Mouse (Mus musculus): ENCODE data around the gene Fam102b. TPM values are rescaled to one million over a fixed set of nuclear protein-coding genes. Genes with fewer than 3 reads are reported as not detected.

Fam102b gene
- polyA plus RNA-seq, 2 experiments from 2014 or later = 3.2 to 4.4 TPM

GRCm38 (mm10) chr3:108959680-108960295 is 67.6 kb downstream of the Fam102b start:
- no peak for ATAC-seq

- no peak for ATAC-seq
Measured at GRCm38 (mm10) chr3:108957976-108958375, 69.4 kb downstream of the Fam102b start.

- ATAC-seq = no peak
Measured at GRCm38 (mm10) chr3:108940996-108941395, 86.4 kb downstream of the Fam102b start.

- no peak for ATAC-seq
Measured at GRCm38 (mm10) chr3:108940001-108940633, 87.3 kb downstream of the Fam102b start, which contains the start of gene Gm9857. Gm9857 (minus strand) TSS chr3:108940445.

GRCm38 (mm10) chr3:108939573-108939972 is 87.8 kb downstream of the Fam102b start, which contains the start of gene Henmt1:
Henmt1 (plus strand) TSS chr3:108939873.
- ATAC-seq = no peak

- ATAC-seq = no peak
Measured at GRCm38 (mm10) chr3:108938691-108939090, 88.7 kb downstream of the Fam102b start.

- ATAC-seq = no peak
Measured at GRCm38 (mm10) chr3:108933557-108933956, 93.8 kb downstream of the Fam102b start.

GRCm38 (mm10) chr3:108926308-108926707 is 101.1 kb downstream of the Fam102b start:
- no peak for ATAC-seq

- ATAC-seq = no peak
Measured at GRCm38 (mm10) chr3:108925677-108926076, 101.7 kb downstream of the Fam102b start.

- ATAC-seq = no peak
Measured at GRCm38 (mm10) chr3:108921822-108922221, 105.6 kb downstream of the Fam102b start.

Other genes starting within 250 kb of the Fam102b start
- 10 to 100 TPM; 58.1 to 69.1 TPM for gene Stxbp3, start 187.1 kb downstream of the Fam102b start, polyA plus RNA-seq (2017; shearing (Covaris generic))
- gene Fndc7, start 137.6 kb downstream of the Fam102b start, polyA plus RNA-seq (2017; shearing (Covaris generic)) = under 1 TPM; 0.11 to 0.21 TPM
- 100 to 1,000 TPM; 109 to 118 TPM for gene Prpf38b, start 115.9 kb downstream of the Fam102b start, polyA plus RNA-seq (2017; shearing (Covaris generic))
- gene Henmt1, start 87.7 kb downstream of the Fam102b start, polyA plus RNA-seq (2017; shearing (Covaris generic)) = under 1 TPM; 0.24 to 0.90 TPM
- gene Gm9857, start 87.2 kb downstream of the Fam102b start, polyA plus RNA-seq (2017; shearing (Covaris generic)) = not detected
- not detected for gene Slc25a54, start 52.9 kb upstream of the Fam102b start, polyA plus RNA-seq (2017; shearing (Covaris generic))
- gene Slc25a24, start 95.5 kb upstream of the Fam102b start, polyA plus RNA-seq (2017; shearing (Covaris generic)) = 10 to 100 TPM; 20.4 to 26.7 TPM